Mouse (Mus musculus) embryo, embryonic 10 days (tissue): Measurements from ENCODE around the gene Il18.
A peak's percentile ranks its signal among the peaks of the same experiment; 100 is the strongest.

Source experiments
- DNase-seq: peaks from one replicate; pipeline ENCODE4 v3.0.0-alpha.2; 2015; ENCODE audit warnings: low spot score

Il18 gene

GRCm38 (mm10) chr9:50553547-50553946 lies 1.1 kb upstream of the Il18 start:
- no peak for DNase-seq

- no peak for DNase-seq
Observed at GRCm38 (mm10) chr9:50555094-50555446, 443 bp downstream of the Il18 start, which contains the start of gene Bco2. Gene Bco2 (minus strand): TSS chr9:50555181.

- DNase-seq: no peak
Observed at GRCm38 (mm10) chr9:50561145-50561917, 6.7 kb downstream of the Il18 start, which contains the start of gene Tex12. Gene Tex12 (minus strand): TSS chr9:50561325.

- no peak for DNase-seq
Observed at GRCm38 (mm10) chr9:50561918-50562360, 7.3 kb downstream of the Il18 start.

GRCm38 (mm10) chr9:50565173-50565572 lies 10.5 kb downstream of the Il18 start:
- DNase-seq: no peak

GRCm38 (mm10) chr9:50565940-50566339 lies 11.3 kb downstream of the Il18 start:
- DNase-seq: no peak

GRCm38 (mm10) chr9:50567372-50567771 lies 12.7 kb downstream of the Il18 start:
- DNase-seq: no peak

- no peak for DNase-seq
Observed at GRCm38 (mm10) chr9:50567881-50568280, 13.3 kb downstream of the Il18 start.

- DNase-seq: no peak
Observed at GRCm38 (mm10) chr9:50569599-50570525, 15.2 kb downstream of the Il18 start.

- no peak for DNase-seq
Observed at GRCm38 (mm10) chr9:50580370-50580769, 25.7 kb downstream of the Il18 start.

- no peak for DNase-seq
Observed at GRCm38 (mm10) chr9:50585145-50585818, 30.7 kb downstream of the Il18 start.

GRCm38 (mm10) chr9:50586955-50587354 lies 32.3 kb downstream of the Il18 start:
- DNase-seq: no peak

- no peak for DNase-seq
Observed at GRCm38 (mm10) chr9:50590856-50591518, 36.4 kb downstream of the Il18 start.

- no peak for DNase-seq
Observed at GRCm38 (mm10) chr9:50592955-50593354, 38.3 kb downstream of the Il18 start.

- DNase-seq: peak; percentile 42
Observed at GRCm38 (mm10) chr9:50593544-50593943, 38.9 kb downstream of the Il18 start.

GRCm38 (mm10) chr9:50594794-50595417 lies 40.3 kb downstream of the Il18 start:
- no peak for DNase-seq

GRCm38 (mm10) chr9:50596973-50597372 lies 42.3 kb downstream of the Il18 start:
- no peak for DNase-seq

- no peak for DNase-seq
Observed at GRCm38 (mm10) chr9:50601536-50601935, 46.9 kb downstream of the Il18 start.

GRCm38 (mm10) chr9:50602055-50602845 lies 47.6 kb downstream of the Il18 start:
- DNase-seq: no peak
